Mouse (Mus musculus): ENCODE results near the gene Nfia.

Gene Nfia

GRCm38 (mm10) chr4:98051326-98051725 lies 278.8 kb downstream of the Nfia start:
- no peaks in the 10 kb centered on the region for H3K36me3 ChIP-seq (ENCODE audit: insufficient read depth, low read length)
- H3K4me3 ChIP-seq (replicated peaks; ENCODE audit: low read length): no peak overlapping the region
- H3K4me1 ChIP-seq (replicated peaks; ENCODE audit: low read depth, low read length): no peaks in the 10 kb centered on the region
- no peaks in the 10 kb centered on the region for H3K27me3 ChIP-seq (ENCODE audit: insufficient read depth, low read length)
- no peak for TF ChIP-seq NANOG (IDR thresholded peaks at IDR 0.05; ENCODE audit: borderline replicate concordance, low read length)
- no peak for TF ChIP-seq CTCF (conservative IDR thresholded peaks at IDR 0.05; ENCODE audit: low read length)
- TF ChIP-seq POU5F1 (IDR thresholded peaks at IDR 0.05; ENCODE audit: borderline replicate concordance, low read length): no peak
- H3K9me3 ChIP-seq (ENCODE audit: low read length): no peaks in the 10 kb centered on the region

DNA sequence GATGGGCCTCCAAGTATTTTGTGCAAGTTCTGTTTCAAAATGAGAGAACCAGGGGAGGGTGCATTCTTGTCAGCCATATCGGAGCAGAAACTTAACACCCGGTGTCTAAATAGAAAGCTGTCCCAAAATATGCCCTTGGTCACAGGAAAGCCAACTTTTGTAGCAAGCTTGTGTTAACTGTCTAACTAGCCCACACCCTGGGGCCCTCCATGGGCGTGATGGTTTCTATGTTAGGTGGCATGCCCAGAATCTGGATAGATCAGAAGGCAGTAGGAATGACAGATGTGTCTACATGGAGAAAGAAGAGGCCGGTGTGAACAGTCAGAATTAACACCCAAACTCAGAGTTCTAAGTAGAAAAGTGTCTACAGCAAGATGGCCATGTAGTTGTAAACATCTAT lies 282.5 kb downstream of the Nfia start:
- Histone ChIP-seq H3K27me3 (ENCODE audit: insufficient read depth, low read length) (no peaks in the 10 kb centered on the region), H3K9me3 (ENCODE audit: low read length) (no peaks in the 10 kb centered on the region), H3K36me3 (ENCODE audit: insufficient read depth, low read length) (no peaks in the 10 kb centered on the region), H3K4me3 (replicated peaks; ENCODE audit: low read length) (no peak overlapping the region), H3K4me1 (replicated peaks; ENCODE audit: low read depth, low read length) (no peaks in the 10 kb centered on the region)
- no peak for TF ChIP-seq NANOG (IDR thresholded peaks at IDR 0.05; ENCODE audit: borderline replicate concordance, low read length)
- TF ChIP-seq CTCF (conservative IDR thresholded peaks at IDR 0.05; ENCODE audit: low read length): no peak
- no peak for TF ChIP-seq POU5F1 (IDR thresholded peaks at IDR 0.05; ENCODE audit: borderline replicate concordance, low read length)

DNA sequence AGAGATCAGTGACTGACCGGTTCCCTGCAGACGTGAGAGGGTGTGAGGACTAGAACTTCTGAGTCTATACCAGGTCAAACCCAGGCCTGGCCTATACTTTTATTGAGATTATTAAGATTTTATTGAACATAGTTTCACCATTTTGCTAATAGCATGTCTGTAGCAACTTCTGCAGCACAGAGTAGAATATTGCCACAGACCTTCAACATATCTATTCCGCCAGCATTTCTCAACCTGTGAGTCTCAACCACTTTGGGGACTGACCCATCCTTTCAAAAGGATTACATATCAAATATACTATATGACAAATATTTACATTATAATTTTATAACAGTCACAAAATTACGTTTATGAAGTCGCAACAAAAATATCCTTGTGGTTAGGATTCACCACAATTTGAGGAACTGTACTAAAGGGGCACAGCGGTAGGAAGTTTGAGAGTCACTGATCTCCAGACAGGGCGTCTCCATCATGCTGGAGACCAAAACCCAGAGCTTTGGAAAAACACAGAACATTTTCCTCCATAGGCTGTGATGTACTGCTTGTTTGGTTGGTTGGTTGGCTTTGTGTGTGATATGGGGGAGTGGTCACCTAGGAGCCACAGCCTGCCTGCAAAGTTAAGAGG lies 284.0 kb downstream of the Nfia start:
- TF ChIP-seq NANOG (IDR thresholded peaks at IDR 0.05; ENCODE audit: borderline replicate concordance, low read length) (no peak), CTCF (conservative IDR thresholded peaks at IDR 0.05; ENCODE audit: low read length) (no peak), POU5F1 (IDR thresholded peaks at IDR 0.05; ENCODE audit: borderline replicate concordance, low read length) (no peak)
- H3K9me3 ChIP-seq (ENCODE audit: low read length): no peaks in the 10 kb centered on the region
- no peaks in the 10 kb centered on the region for H3K4me1 ChIP-seq (replicated peaks; ENCODE audit: low read depth, low read length)
- no peaks in the 10 kb centered on the region for H3K27me3 ChIP-seq (ENCODE audit: insufficient read depth, low read length)
- no peak overlapping the region for H3K4me3 ChIP-seq (replicated peaks; ENCODE audit: low read length)
- H3K36me3 ChIP-seq (ENCODE audit: insufficient read depth, low read length): no peaks in the 10 kb centered on the region

DNA sequence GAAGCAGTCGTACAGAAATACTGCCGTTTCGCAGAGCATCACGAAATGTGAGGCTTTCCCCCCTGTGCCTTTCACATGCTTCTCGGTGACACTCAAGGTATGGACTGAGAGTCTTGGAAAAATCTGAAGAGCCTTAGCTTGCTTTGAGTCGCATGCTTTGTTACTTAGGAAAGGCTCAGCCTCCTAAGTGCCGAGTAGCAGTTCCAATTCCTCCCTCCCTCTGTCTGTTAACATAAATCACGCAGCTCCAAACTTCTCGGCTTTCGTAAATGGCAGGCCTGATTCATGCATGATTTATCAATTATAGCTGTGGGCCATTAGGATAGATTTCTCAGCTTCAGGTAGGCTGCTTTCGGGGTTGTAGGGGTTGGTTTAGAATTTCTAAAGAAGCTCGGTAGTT lies 284.7 kb downstream of the Nfia start:
- no peaks in the 10 kb centered on the region for H3K27me3 ChIP-seq (ENCODE audit: insufficient read depth, low read length)
- TF ChIP-seq POU5F1 (IDR thresholded peaks at IDR 0.05; ENCODE audit: borderline replicate concordance, low read length) (no peak), CTCF (conservative IDR thresholded peaks at IDR 0.05; ENCODE audit: low read length) (no peak), NANOG (IDR thresholded peaks at IDR 0.05; ENCODE audit: borderline replicate concordance, low read length) (no peak)
- no peaks in the 10 kb centered on the region for H3K36me3 ChIP-seq (ENCODE audit: insufficient read depth, low read length)
- H3K4me3 ChIP-seq (replicated peaks; ENCODE audit: low read length): no peak overlapping the region
- no peaks in the 10 kb centered on the region for H3K9me3 ChIP-seq (ENCODE audit: low read length)
- H3K4me1 ChIP-seq (replicated peaks; ENCODE audit: low read depth, low read length): no peaks in the 10 kb centered on the region

GRCm38 (mm10) chr4:98057721-98058120 lies 285.2 kb downstream of the Nfia start:
- TF ChIP-seq POU5F1 (IDR thresholded peaks at IDR 0.05; ENCODE audit: borderline replicate concordance, low read length) (no peak), NANOG (IDR thresholded peaks at IDR 0.05; ENCODE audit: borderline replicate concordance, low read length) (no peak), CTCF (conservative IDR thresholded peaks at IDR 0.05; ENCODE audit: low read length) (no peak)
- H3K36me3 ChIP-seq (ENCODE audit: insufficient read depth, low read length): no peaks in the 10 kb centered on the region
- no peaks in the 10 kb centered on the region for H3K9me3 ChIP-seq (ENCODE audit: low read length)
- H3K4me3 ChIP-seq (replicated peaks; ENCODE audit: low read length): no peak overlapping the region
- H3K27me3 ChIP-seq (ENCODE audit: insufficient read depth, low read length): no peaks in the 10 kb centered on the region
- H3K4me1 ChIP-seq (replicated peaks; ENCODE audit: low read depth, low read length): no peaks in the 10 kb centered on the region

DNA sequence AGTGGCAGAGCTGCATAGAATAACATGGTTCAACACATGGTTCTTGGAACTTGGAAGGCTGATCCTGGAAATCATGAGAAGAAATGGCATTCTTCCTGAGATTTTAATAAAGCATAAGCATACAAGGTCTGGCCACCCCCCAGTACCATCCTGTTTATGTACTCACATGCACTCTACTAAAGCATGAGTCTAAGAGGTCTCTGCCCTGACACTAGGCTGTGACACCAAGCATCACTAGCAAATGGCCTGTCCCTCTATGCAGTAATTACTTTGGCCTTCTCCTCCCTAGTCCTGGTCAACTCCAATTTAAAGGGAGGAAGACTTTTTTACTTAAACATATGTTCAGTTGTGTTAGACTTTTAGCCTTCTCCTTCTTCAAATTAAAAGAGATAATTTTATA lies 285.6 kb downstream of the Nfia start:
- Histone ChIP-seq H3K36me3 (ENCODE audit: insufficient read depth, low read length) (no peaks in the 10 kb centered on the region), H3K4me3 (replicated peaks; ENCODE audit: low read length) (no peak overlapping the region), H3K4me1 (replicated peaks; ENCODE audit: low read depth, low read length) (no peaks in the 10 kb centered on the region), H3K27me3 (ENCODE audit: insufficient read depth, low read length) (no peaks in the 10 kb centered on the region), H3K9me3 (ENCODE audit: low read length) (no peaks in the 10 kb centered on the region)
- TF ChIP-seq POU5F1 (IDR thresholded peaks at IDR 0.05; ENCODE audit: borderline replicate concordance, low read length) (no peak), CTCF (conservative IDR thresholded peaks at IDR 0.05; ENCODE audit: low read length) (no peak), NANOG (IDR thresholded peaks at IDR 0.05; ENCODE audit: borderline replicate concordance, low read length) (no peak)

- H3K4me3 ChIP-seq (replicated peaks; ENCODE audit: low read length): no peak overlapping the region
- H3K4me1 ChIP-seq (replicated peaks; ENCODE audit: low read depth, low read length): no peaks in the 10 kb centered on the region
- no peak for TF ChIP-seq NANOG (IDR thresholded peaks at IDR 0.05; ENCODE audit: borderline replicate concordance, low read length)
- no peak for TF ChIP-seq POU5F1 (IDR thresholded peaks at IDR 0.05; ENCODE audit: borderline replicate concordance, low read length)
- TF ChIP-seq CTCF (conservative IDR thresholded peaks at IDR 0.05; ENCODE audit: low read length): no peak
- no peaks in the 10 kb centered on the region for H3K9me3 ChIP-seq (ENCODE audit: low read length)
- no peaks in the 10 kb centered on the region for H3K36me3 ChIP-seq (ENCODE audit: insufficient read depth, low read length)
- H3K27me3 ChIP-seq (ENCODE audit: insufficient read depth, low read length): no peaks in the 10 kb centered on the region
These were observed 288.1 kb downstream of the Nfia start for GRCm38 (mm10) chr4:98060601-98061000.

GRCm38 (mm10) chr4:98061086-98061485 lies 288.6 kb downstream of the Nfia start:
- TF ChIP-seq POU5F1 (IDR thresholded peaks at IDR 0.05; ENCODE audit: borderline replicate concordance, low read length) (no peak), NANOG (IDR thresholded peaks at IDR 0.05; ENCODE audit: borderline replicate concordance, low read length) (no peak), CTCF (conservative IDR thresholded peaks at IDR 0.05; ENCODE audit: low read length) (no peak)
- no peak overlapping the region for H3K4me3 ChIP-seq (replicated peaks; ENCODE audit: low read length)

GRCm38 (mm10) chr4:98063280-98063679 lies 290.7 kb downstream of the Nfia start:
- H3K27me3 ChIP-seq (ENCODE audit: insufficient read depth, low read length): no peaks in the 10 kb centered on the region
- no peaks in the 10 kb centered on the region for H3K9me3 ChIP-seq (ENCODE audit: low read length)
- H3K36me3 ChIP-seq (ENCODE audit: insufficient read depth, low read length): no peaks in the 10 kb centered on the region
- no peaks in the 10 kb centered on the region for H3K4me1 ChIP-seq (replicated peaks; ENCODE audit: low read depth, low read length)
- TF ChIP-seq POU5F1 (IDR thresholded peaks at IDR 0.05; ENCODE audit: borderline replicate concordance, low read length) (no peak), CTCF (conservative IDR thresholded peaks at IDR 0.05; ENCODE audit: low read length) (no peak), NANOG (IDR thresholded peaks at IDR 0.05; ENCODE audit: borderline replicate concordance, low read length) (no peak)
- H3K4me3 ChIP-seq (replicated peaks; ENCODE audit: low read length): no peak overlapping the region

More at GRCm38 (mm10) chr4:98061086-98061485, 288.6 kb downstream of the Nfia start:
- H3K9me3 ChIP-seq (ENCODE audit: low read length): no peaks in the 10 kb centered on the region
- H3K4me1 ChIP-seq (replicated peaks; ENCODE audit: low read depth, low read length): no peaks in the 10 kb centered on the region
- H3K27me3 ChIP-seq (ENCODE audit: insufficient read depth, low read length): no peaks in the 10 kb centered on the region
- H3K36me3 ChIP-seq (ENCODE audit: insufficient read depth, low read length): no peaks in the 10 kb centered on the region
